Mouse (Mus musculus) liver (tissue): ENCODE measurements around the gene Tmem236.

Experiments
- DNase-seq: peaks from one replicate; pipeline ENCODE4 v3.0.0-alpha.2; 2020; ENCODE audit warnings: mixed read lengths

Tmem236 gene

GRCm38 (mm10) chr2:14258345-14258850 is 84.1 kb downstream of the Tmem236 start:
- no peak for DNase-seq

GRCm38 (mm10) chr2:14262090-14262489 is 87.8 kb downstream of the Tmem236 start:
- no peak for DNase-seq

- no peak for DNase-seq
Measured at GRCm38 (mm10) chr2:14269160-14269559, 94.8 kb downstream of the Tmem236 start.
